Mouse (Mus musculus) cerebellum, adult 11-12 months (tissue): ENCODE results near the gene Slc27a3.

ENCODE experiments used
- DNase-seq: peaks from one replicate; pipeline ENCODE4 v3.0.0; 2022

Gene Slc27a3

GRCm38 (mm10) chr3:90389511-90390490 is at the start of gene Slc27a3:
Gene Slc27a3 (minus strand): TSS chr3:90389938.
- peak; percentile 39 for DNase-seq

- DNase-seq: no peak
Measured at GRCm38 (mm10) chr3:90437131-90437530, 47.4 kb upstream of the Slc27a3 start.

GRCm38 (mm10) chr3:90434073-90434730 is 44.5 kb upstream of the Slc27a3 start:
- peak; percentile 45 for DNase-seq

- DNase-seq: peak; percentile 100
Measured at GRCm38 (mm10) chr3:90433381-90434020, 43.8 kb upstream of the Slc27a3 start, which contains the start of gene Ints3. Gene Ints3 (minus strand): TSS chr3:90433622.

- DNase-seq: peak; percentile 73
Measured at GRCm38 (mm10) chr3:90432811-90433219, 43.1 kb upstream of the Slc27a3 start.

- no peak for DNase-seq
Measured at GRCm38 (mm10) chr3:90432348-90432747, 42.6 kb upstream of the Slc27a3 start.

GRCm38 (mm10) chr3:90429576-90429975 is 39.8 kb upstream of the Slc27a3 start:
- no peak for DNase-seq

DNA sequence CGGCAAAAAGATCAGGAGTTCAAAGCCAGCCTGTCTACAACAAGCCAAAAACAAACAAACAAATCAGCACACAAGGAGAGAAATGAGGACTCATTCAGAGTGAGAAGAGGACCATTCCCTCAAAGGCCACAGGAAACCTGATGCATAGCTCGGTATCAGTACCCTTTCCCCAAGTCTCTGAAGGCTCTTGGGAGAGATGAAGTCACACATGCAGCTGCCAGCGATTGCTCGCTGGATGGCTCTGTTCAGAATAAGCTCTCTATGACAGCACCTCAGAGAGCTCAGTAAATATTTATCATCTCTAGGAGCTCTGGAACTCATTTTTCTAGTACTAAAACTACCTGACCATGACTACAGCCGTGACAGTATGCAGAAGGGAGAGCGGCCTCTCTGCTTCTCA is 38.4 kb upstream of the Slc27a3 start:
- no peak for DNase-seq

DNA sequence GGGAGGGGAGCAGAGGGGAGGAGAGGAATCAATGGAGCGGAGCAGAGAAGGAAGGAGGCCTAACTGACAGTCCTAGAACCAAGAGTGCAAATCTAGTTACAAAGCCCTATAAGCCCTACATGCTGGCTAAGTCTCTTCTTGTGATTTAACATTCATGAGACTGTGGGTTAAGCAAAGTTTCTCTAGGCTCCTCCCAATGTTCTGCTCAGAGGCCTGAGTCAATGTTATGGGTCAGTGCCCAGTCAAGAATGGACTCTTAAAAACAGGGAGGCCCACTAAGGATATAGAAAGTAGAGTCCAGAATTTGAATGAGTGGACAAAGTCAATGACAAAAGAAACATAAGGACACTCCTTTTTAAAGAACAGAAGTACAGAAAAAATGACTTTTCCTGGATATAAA is 37.8 kb upstream of the Slc27a3 start:
- DNase-seq: no peak

GRCm38 (mm10) chr3:90425499-90425898 is 35.8 kb upstream of the Slc27a3 start:
- no peak for DNase-seq

GRCm38 (mm10) chr3:90423549-90423948 is 33.8 kb upstream of the Slc27a3 start:
- no peak for DNase-seq

DNA sequence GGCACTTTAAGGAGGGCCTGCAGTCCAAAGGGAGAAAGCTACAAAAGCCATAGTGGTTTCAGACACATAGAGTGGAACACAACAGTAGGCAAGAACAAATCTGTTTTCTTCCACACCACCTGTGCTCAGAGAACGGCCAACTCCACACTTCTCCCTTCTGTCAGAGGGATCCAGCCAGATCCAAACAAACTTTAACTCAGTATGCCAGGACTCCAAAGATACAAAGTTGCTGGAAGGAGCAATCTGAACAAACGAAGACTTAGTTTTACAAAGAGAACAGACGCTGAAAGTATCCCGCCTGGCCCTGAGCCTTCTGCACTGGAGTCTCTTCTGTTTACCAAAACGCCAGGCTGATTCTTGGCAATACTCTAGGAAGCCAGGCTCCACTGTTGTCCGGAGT is 31.0 kb upstream of the Slc27a3 start:
- no peak for DNase-seq

DNA sequence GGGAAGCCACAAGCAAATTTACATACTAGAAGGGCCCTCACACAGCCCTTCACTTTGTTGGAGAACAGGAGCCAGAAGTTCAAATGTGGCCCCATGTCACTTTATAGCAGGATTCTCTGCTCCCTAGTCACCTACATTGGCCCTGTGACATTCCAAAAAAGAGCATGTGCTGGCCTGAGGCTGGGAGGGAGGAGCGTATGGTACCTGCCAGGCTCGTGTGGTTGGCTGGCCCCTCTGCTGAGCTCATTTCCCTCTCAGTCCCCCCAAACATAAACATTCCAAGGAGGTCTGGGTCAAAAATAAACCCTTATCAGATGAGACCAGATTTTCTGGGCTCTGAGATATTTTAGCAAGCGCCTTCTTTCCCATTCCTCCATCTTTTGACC is 23.3 kb upstream of the Slc27a3 start:
- no peak for DNase-seq

- peak; percentile 39 for DNase-seq
Measured at GRCm38 (mm10) chr3:90412312-90413010, 22.7 kb upstream of the Slc27a3 start.

GRCm38 (mm10) chr3:90408721-90409120 is 19.0 kb upstream of the Slc27a3 start:
- no peak for DNase-seq

DNA sequence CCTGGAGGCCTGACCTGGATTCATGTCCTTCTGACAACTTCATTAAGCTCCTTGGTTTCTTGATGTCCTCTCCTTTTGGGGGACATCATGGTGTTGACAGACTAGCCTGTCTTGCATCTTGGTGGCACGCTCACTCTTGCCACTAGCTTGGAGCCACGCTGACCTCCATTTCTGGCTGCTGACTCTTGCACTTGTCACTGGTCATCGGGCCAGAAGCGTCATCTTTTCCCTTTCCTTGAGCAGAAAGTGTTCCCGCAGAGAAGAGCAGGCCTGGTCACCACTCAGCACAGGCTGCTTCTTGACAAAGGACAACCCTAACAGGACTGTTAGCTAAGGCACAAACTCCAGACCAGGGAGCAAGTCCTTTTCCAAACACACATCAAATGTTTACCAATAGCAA is 16.7 kb upstream of the Slc27a3 start:
- no peak for DNase-seq

GRCm38 (mm10) chr3:90404609-90405008 is 14.9 kb upstream of the Slc27a3 start:
- DNase-seq: no peak

- DNase-seq: no peak
Measured at GRCm38 (mm10) chr3:90404121-90404520, 14.4 kb upstream of the Slc27a3 start.

DNA sequence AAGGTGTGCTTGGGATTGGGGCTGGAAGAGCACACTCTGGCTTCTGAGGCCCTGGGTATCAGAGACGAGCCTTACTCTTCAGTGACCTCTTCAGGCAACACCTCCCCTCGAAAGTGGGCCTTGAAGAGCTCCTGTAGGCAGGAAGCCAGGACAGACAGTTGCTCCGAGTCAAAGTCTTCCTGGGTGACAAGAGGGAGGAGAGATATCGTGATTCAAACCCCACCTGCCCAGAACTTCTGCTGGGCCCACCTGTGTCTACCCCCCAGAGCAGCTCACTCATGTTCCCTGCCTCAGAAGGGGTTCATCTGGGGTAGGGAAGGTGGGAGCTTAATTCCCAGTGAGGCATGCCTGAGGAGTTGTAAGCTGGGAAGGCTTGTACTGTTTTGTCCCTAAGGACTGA is 11.3 kb upstream of the Slc27a3 start:
- no peak for DNase-seq

GRCm38 (mm10) chr3:90395629-90396028 is 5.9 kb upstream of the Slc27a3 start:
- no peak for DNase-seq

DNA sequence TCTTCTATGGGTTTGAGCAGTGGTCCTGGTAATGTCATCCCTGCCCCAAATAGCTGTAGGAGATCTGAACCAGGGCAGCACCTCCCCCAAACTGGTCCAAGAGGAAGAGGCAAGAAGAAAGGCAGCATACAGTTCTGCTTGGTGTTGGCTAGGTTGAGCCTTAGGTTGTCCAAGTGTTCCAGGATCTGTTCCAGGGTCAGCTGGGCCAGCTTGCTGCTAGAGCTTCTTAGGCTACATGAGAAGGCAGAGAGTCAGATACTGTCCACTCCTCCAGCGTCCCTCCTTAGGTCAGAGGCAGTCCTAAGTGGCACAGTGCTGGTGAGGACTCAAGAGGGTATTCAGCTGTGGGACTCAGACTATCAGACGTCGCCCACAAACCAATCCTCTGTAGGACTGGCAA is 2.9 kb upstream of the Slc27a3 start:
- DNase-seq: no peak

DNA sequence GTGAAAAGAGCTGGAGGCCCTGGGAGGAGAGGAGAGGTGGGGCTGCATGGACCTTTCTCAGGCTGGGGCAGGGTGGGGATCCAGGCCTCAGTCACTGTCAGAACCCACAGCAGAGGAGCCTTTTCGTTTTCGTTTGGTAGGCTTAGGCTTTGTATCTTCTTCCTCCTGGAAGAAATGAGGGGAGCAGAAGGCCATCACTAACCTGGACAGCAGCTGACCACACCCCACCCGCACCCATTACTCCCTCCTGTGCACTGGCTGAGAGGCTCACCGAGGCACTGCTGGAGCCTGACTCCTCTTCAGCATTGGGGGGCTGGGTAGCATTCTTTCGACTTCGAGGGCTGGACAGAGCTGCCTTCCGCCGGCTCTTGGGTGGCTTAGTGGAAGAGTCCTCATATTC is 2.2 kb upstream of the Slc27a3 start:
- no peak for DNase-seq

- no peak for DNase-seq
Measured at GRCm38 (mm10) chr3:90391004-90391403, 1.3 kb upstream of the Slc27a3 start.
